ENCODE assay signal across 21 mouse cellular contexts in genomic region chr6:21806005-21806404, GRCm38 (mm10). TPM values are rescaled to one million over a fixed set of nuclear protein-coding genes. Genes with fewer than 3 reads are reported as not detected.
"Had no signal": no experiment of that assay in that cellular context is flagged by ENCODE, and none has a peak within 500 bp of the region (broad histone marks: within the 10 kb centered on the region; RNA-seq: fewer than 3 reads in every experiment).

No protein-coding gene starts in this region.

- ATAC-seq: midbrain, embryonic 15.5 days had no signal

- H3K9me3 ChIP-seq: kidney, embryonic 15.5 days; midbrain, embryonic 12.5 days; midbrain, embryonic 15.5 days; neural tube, embryonic 12.5 days; neural tube, embryonic 15.5 days had no signal

- DNase-seq: kidney, adult 8-10 months; kidney, postnatal 10 days; kidney, postnatal 36 days; layer of hippocampus, postnatal 36 days; lung, embryonic 14.5 days; right cerebral cortex, adult 18-20 months; right cerebral cortex, postnatal 14 days; right cerebral cortex, postnatal 4 days; thymus, adult 2 months; thymus, postnatal 14 days; thymus, postnatal 4 days had no signal

- H3K4me1 ChIP-seq: midbrain, embryonic 12.5 days; midbrain, embryonic 15.5 days; neural tube, embryonic 12.5 days; neural tube, embryonic 15.5 days had no signal

- H3K36me3 ChIP-seq: midbrain, embryonic 15.5 days had no signal

- H3K27me3 ChIP-seq: kidney, embryonic 15.5 days; midbrain, embryonic 12.5 days; midbrain, embryonic 15.5 days; neural tube, embryonic 12.5 days; neural tube, embryonic 15.5 days had no signal

- H3K9ac ChIP-seq: kidney, embryonic 15.5 days; liver, embryonic 14.5 days; lung, embryonic 14.5 days; midbrain, embryonic 12.5 days; midbrain, embryonic 15.5 days; neural tube, embryonic 12.5 days; neural tube, embryonic 15.5 days had no signal

- H3K27ac ChIP-seq: left cerebral cortex, adult 2 months; liver, embryonic 14.5 days; macrophage; midbrain, embryonic 12.5 days; midbrain, embryonic 15.5 days; neural tube, embryonic 12.5 days; neural tube, embryonic 15.5 days; stomach, postnatal 0 days had no signal

- H3K4me3 ChIP-seq: kidney, embryonic 15.5 days; left cerebral cortex, adult 2 months; midbrain, embryonic 12.5 days; midbrain, embryonic 15.5 days; neural tube, embryonic 12.5 days; neural tube, embryonic 15.5 days had no signal

- H3K4me2 ChIP-seq: kidney, embryonic 15.5 days; lung, embryonic 14.5 days; midbrain, embryonic 12.5 days; midbrain, embryonic 15.5 days; neural tube, embryonic 12.5 days; neural tube, embryonic 15.5 days had no signal

RNA-seq across cellular contexts. Expression of gene Tspan12, which starts 46.3 kb away (rescaled TPM):
- total RNA-seq: megakaryocyte, adult 5-6 weeks had no signal
- polyA plus RNA-seq: macrophage had no signal
